Mouse (Mus musculus) ES-Bruce4 (cell line): ENCODE measurements around the gene Grin3b. TPM values are rescaled to one million over a fixed set of nuclear protein-coding genes. Genes with fewer than 3 reads are reported as not detected.

Experiments used
- H3K27ac ChIP-seq: 2 replicates; pipeline ENCODE4 v1.5.1; 2012; ENCODE audit warnings: low read length, inconsistent platforms; ENCODE audit not compliant: insufficient read depth
- H3K27me3 ChIP-seq: 2 replicates; pipeline ENCODE4 v1.6.1; 2012; ENCODE audit warnings: mild to moderate bottlenecking, low read length, inconsistent platforms; ENCODE audit not compliant: control insufficient read depth, poor library complexity, insufficient read depth, severe bottlenecking
- H3K36me3 ChIP-seq: 2 replicates; pipeline ENCODE4 v1.6.1; 2012; ENCODE audit warnings: inconsistent platforms, mild to moderate bottlenecking, low read length, moderate library complexity; ENCODE audit not compliant: control insufficient read depth, poor library complexity, insufficient read depth, severe bottlenecking
- H3K4me1 ChIP-seq: one replicate; pipeline ENCODE4 v1.8.1; 2011; ENCODE audit warnings: low read length; ENCODE audit not compliant: control insufficient read depth, insufficient read depth
- H3K4me3 ChIP-seq: 2 replicates; pipeline ENCODE4 v1.5.1; 2011; ENCODE audit warnings: low read depth, mild to moderate bottlenecking, low read length
- H3K9ac ChIP-seq: 2 replicates; pipeline ENCODE4 v1.6.1; 2012; ENCODE audit warnings: low read depth, mild to moderate bottlenecking, inconsistent platforms; ENCODE audit not compliant: poor library complexity, severe bottlenecking
- H3K9me3 ChIP-seq: replicated peaks from 2 replicates; pipeline ENCODE4 v1.6.1; 2012; ENCODE audit warnings: mild to moderate bottlenecking, low read length, inconsistent platforms; ENCODE audit not compliant: control insufficient read depth, poor library complexity, insufficient read depth, severe bottlenecking
- CTCF ChIP-seq: IDR thresholded peaks from one replicate; pipeline ENCODE4 v1.8.1; 2011; ENCODE audit warnings: low read depth, low read length
- EP300 ChIP-seq: IDR thresholded peaks from 2 replicates; pipeline ENCODE4 v1.6.1; 2011; ENCODE audit warnings: low read depth, low read length; ENCODE audit not compliant: insufficient read depth
- POLR2A ChIP-seq: IDR thresholded peaks from one replicate; pipeline ENCODE4 v1.8.1; 2011; ENCODE audit warnings: low read length; ENCODE audit not compliant: insufficient read depth
- polyA plus RNA-seq: library from polyadenylated mRNA; stranded (reverse); fragments of >200 nt; gene quantifications from 2 replicates; pipeline ENCODE4 v1.2.4, GENCODE M21; 2011; ENCODE audit warnings: low read depth; ENCODE audit not compliant: missing spikeins, insufficient read depth, insufficient read length

Grin3b gene
- polyA plus RNA-seq, 1 experiment, result not detected

- Histone ChIP-seq H3K9me3 (no peaks in the 10 kb centered on the region), H3K27me3 (no peaks in the 10 kb centered on the region), H3K36me3 (no peaks in the 10 kb centered on the region), H3K4me3 (peak overlapping the region; percentile 84), H3K9ac (peak overlapping the region; percentile 87), H3K27ac (peak overlapping the region; percentile 26), H3K4me1 (peaks cover 4% of the 10 kb centered on the region)
- no peak for TF ChIP-seq EP300
- TF ChIP-seq POLR2A, result no peak
- no peak for TF ChIP-seq CTCF
Observed at GRCm38 (mm10) chr10:79987771-79988505, 17.4 kb downstream of the Grin3b start.

GRCm38 (mm10) chr10:79988506-79989271 is 18.2 kb downstream of the Grin3b start, which contains the start of gene Cnn2:
Cnn2 (plus strand) TSS chr10:79988584.
- TF ChIP-seq EP300 (no peak), CTCF (no peak)
- Histone ChIP-seq H3K9ac (peak within 1 kb of the TSS; percentile 87), H3K27ac (peak within 1 kb of the TSS; percentile 26), H3K9me3 (no peaks in the 10 kb centered on the region), H3K4me3 (peak within 1 kb of the TSS; percentile 84), H3K4me1 (peaks cover 4% of the 10 kb centered on the region), H3K36me3 (no peaks in the 10 kb centered on the region), H3K27me3 (no peaks in the 10 kb centered on the region)

- TF ChIP-seq POLR2A (no peak), CTCF (no peak), EP300 (no peak)
- no peak overlapping the region for H3K27ac ChIP-seq
- H3K9ac ChIP-seq, result peak overlapping the region; percentile 87; the same call in 1 of the 2 replicates
- H3K4me1 ChIP-seq, result peaks cover 4% of the 10 kb centered on the region
- peak overlapping the region; percentile 84 for H3K4me3 ChIP-seq
- H3K9me3 ChIP-seq, result no peaks in the 10 kb centered on the region
- H3K27me3 ChIP-seq, result no peaks in the 10 kb centered on the region
- H3K36me3 ChIP-seq, result no peaks in the 10 kb centered on the region
Observed at GRCm38 (mm10) chr10:79989272-79989786, 18.8 kb downstream of the Grin3b start.

GRCm38 (mm10) chr10:79989870-79990269 is 19.4 kb downstream of the Grin3b start:
- Histone ChIP-seq H3K36me3 (no peaks in the 10 kb centered on the region), H3K4me3 (0 out of 2 replicates have a peak overlapping the region, but pooled peaks have one; percentile 0), H3K4me1 (peaks cover 4% of the 10 kb centered on the region), H3K9me3 (no peaks in the 10 kb centered on the region), H3K27ac (no peak overlapping the region), H3K9ac (no peak overlapping the region), H3K27me3 (no peaks in the 10 kb centered on the region)
- TF ChIP-seq EP300 (no peak), POLR2A (no peak), CTCF (no peak)

- Histone ChIP-seq H3K4me1 (peaks cover 4% of the 10 kb centered on the region), H3K4me3 (no peak overlapping the region), H3K9ac (no peak overlapping the region), H3K27me3 (no peaks in the 10 kb centered on the region), H3K36me3 (no peaks in the 10 kb centered on the region), H3K27ac (no peak overlapping the region), H3K9me3 (no peaks in the 10 kb centered on the region)
- TF ChIP-seq POLR2A, result no peak
- TF ChIP-seq CTCF, result no peak
- TF ChIP-seq EP300, result no peak
Observed at GRCm38 (mm10) chr10:79991099-79991498, 20.6 kb downstream of the Grin3b start.
